Comparison of ENCODE assay signal across 9 mouse cellular contexts in genomic region chr2:136121867-136122266, GRCm38 (mm10).
DNase-seq lines count a peak whose midpoint lies in the region; ATAC-seq and TF ChIP-seq lines count a peak whose summit lies in the region.
"Had no signal": no experiment of that assay in that cellular context is flagged by ENCODE, and none has a peak within 500 bp of the region (broad histone marks: within the 10 kb centered on the region; RNA-seq: fewer than 3 reads in every experiment).

No protein-coding gene starts in this region.

- H3K4me1 ChIP-seq in forebrain, embryonic 16.5 days (replicated peaks; ENCODE audit: control insufficient read depth, insufficient read depth, low read length): peaks cover 3% of the 10 kb centered on the region; the same call in 1 of the 2 replicates
- H3K4me1 ChIP-seq in kidney, postnatal 0 days (replicated peaks; ENCODE audit: insufficient read depth, low read length): no peaks in the 10 kb centered on the region
- peaks cover 7% of the 10 kb centered on the region; the same call in 1 of the 2 replicates for H3K4me1 ChIP-seq in midbrain, embryonic 13.5 days (replicated peaks)

- no peak overlapping the region for H3K9ac ChIP-seq in forebrain, embryonic 16.5 days (replicated peaks; ENCODE audit: low read depth, low read length)
- no peak overlapping the region for H3K9ac ChIP-seq in kidney, postnatal 0 days (ENCODE audit: low read depth, low read length)
- H3K9ac ChIP-seq in midbrain, embryonic 13.5 days (replicated peaks): no peak overlapping the region
- H3K9ac ChIP-seq: liver, embryonic 14.5 days had no signal

- H3K9me3 ChIP-seq in forebrain, embryonic 16.5 days (ENCODE audit: control insufficient read depth, low read length): no peaks in the 10 kb centered on the region
- no peaks in the 10 kb centered on the region for H3K9me3 ChIP-seq in kidney, postnatal 0 days (replicated peaks; ENCODE audit: low read length)
- H3K9me3 ChIP-seq in midbrain, embryonic 13.5 days: no peaks in the 10 kb centered on the region

- DNase-seq in cerebellum, postnatal 14 days: peak; percentile 17 to 22
- DNase-seq in cerebellum, adult 18-20 months: no peak
- DNase-seq in kidney, postnatal 0 days (ENCODE audit: low spot score): peak; percentile 62
- DNase-seq in urinary bladder, adult 2 months (ENCODE audit: low spot score): no peak
- no peak for DNase-seq in right cerebral cortex, postnatal 25 days
- DNase-seq in heart, adult 18-20 months: no peak

- H3K27ac ChIP-seq in forebrain, embryonic 16.5 days (ENCODE audit: low read length): no peak overlapping the region
- H3K27ac ChIP-seq in kidney, postnatal 0 days: no peak overlapping the region
- H3K27ac ChIP-seq in midbrain, embryonic 13.5 days: peak overlapping the region; percentile 60
- H3K27ac ChIP-seq: liver, embryonic 14.5 days had no signal

- WGBS in forebrain, embryonic 16.5 days: 29% methylated on average over 6 of the region's 6 CpGs
- WGBS in kidney, postnatal 0 days: 8% methylated on average over 6 of the region's 6 CpGs
- WGBS in midbrain, embryonic 13.5 days: 40% methylated on average over 6 of the region's 6 CpGs

- H3K27me3 ChIP-seq in forebrain, embryonic 16.5 days (replicated peaks; ENCODE audit: control insufficient read depth, insufficient read depth, low read length): no peaks in the 10 kb centered on the region
- H3K27me3 ChIP-seq in kidney, postnatal 0 days (ENCODE audit: insufficient read depth, low read length): no peaks in the 10 kb centered on the region
- H3K27me3 ChIP-seq in midbrain, embryonic 13.5 days: no peaks in the 10 kb centered on the region

- peak; percentile 59; the same call in 1 of the 2 replicates for ATAC-seq in forebrain, embryonic 16.5 days
- ATAC-seq in kidney, postnatal 0 days (replicated peaks; ENCODE audit: low FRiP score, low read depth): no peak
- peak; percentile 89 for ATAC-seq in midbrain, embryonic 13.5 days

- H3K36me3 ChIP-seq in forebrain, embryonic 16.5 days (ENCODE audit: control insufficient read depth, insufficient read depth): no peaks in the 10 kb centered on the region
- H3K36me3 ChIP-seq in kidney, postnatal 0 days (ENCODE audit: insufficient read depth, low read length): no peaks in the 10 kb centered on the region
- H3K36me3 ChIP-seq in midbrain, embryonic 13.5 days: no peaks in the 10 kb centered on the region

- TF ChIP-seq CTCF in kidney, postnatal 0 days (IDR thresholded peaks at IDR 0.05; ENCODE audit: low read depth): no peak

- H3K4me3 ChIP-seq in forebrain, embryonic 16.5 days (replicated peaks; ENCODE audit: low read length): no peak overlapping the region
- H3K4me3 ChIP-seq in kidney, postnatal 0 days (replicated peaks; ENCODE audit: low read depth, low read length): no peak overlapping the region
- no peak overlapping the region for H3K4me3 ChIP-seq in midbrain, embryonic 13.5 days (replicated peaks)

- no peak overlapping the region for H3K4me2 ChIP-seq in forebrain, embryonic 16.5 days (ENCODE audit: low read length)
- H3K4me2 ChIP-seq in kidney, postnatal 0 days (ENCODE audit: low read length): no peak overlapping the region
- no peak overlapping the region for H3K4me2 ChIP-seq in midbrain, embryonic 13.5 days (replicated peaks)

Comparison
In these comparisons a context has a peak if more than half of its experiments do, and no peak if none do; other contexts are left out.
1. DNase-seq: peak in cerebellum, postnatal 14 days (2 of 2) and kidney, postnatal 0 days (single experiment); none in cerebellum, adult 18-20 months (0 of 2), urinary bladder, adult 2 months (single experiment), right cerebral cortex, postnatal 25 days (single experiment) and heart, adult 18-20 months (0 of 2).